Mouse (Mus musculus) thymus, adult 2 months (tissue): ENCODE results near the gene Plxdc2. TPM values are rescaled to one million over a fixed set of nuclear protein-coding genes. Genes with fewer than 3 reads are reported as not detected.
"Not testable (repeated sequence)": the region's sequence is repeated elsewhere in the genome, so short reads cannot be mapped to it uniquely, and the experiment has no call there.

Experiments
- DNase-seq: peaks from one replicate; pipeline ENCODE4 v3.0.0; 2021
- H3K27ac ChIP-seq: fragments of 200-500 bp; 2 replicates; pipeline ENCODE4 v1.5.1; 2012; ENCODE audit warnings: low read length, control low read depth; ENCODE audit not compliant: control insufficient read depth, insufficient read depth
- H3K27me3 ChIP-seq: fragments of 200-500 bp; 2 replicates; pipeline ENCODE4 v1.6.1; 2012; ENCODE audit warnings: mild to moderate bottlenecking, low read length, moderate library complexity, mixed read lengths; ENCODE audit not compliant: control insufficient read depth, insufficient read depth
- H3K36me3 ChIP-seq: fragments of 200-500 bp; 2 replicates; pipeline ENCODE4 v1.6.1; 2012; ENCODE audit warnings: mild to moderate bottlenecking, low read length, moderate library complexity; ENCODE audit not compliant: control insufficient read depth, insufficient read depth
- H3K4me1 ChIP-seq: fragments of 200-500 bp; replicated peaks from 2 replicates; pipeline ENCODE4 v1.6.1; 2012; ENCODE audit warnings: low read length; ENCODE audit not compliant: control insufficient read depth, insufficient read depth
- H3K4me3 ChIP-seq: fragments of 200-500 bp; 2 replicates; pipeline ENCODE4 v1.5.1; 2012; ENCODE audit warnings: mild to moderate bottlenecking, low read length, control low read depth, moderate library complexity; ENCODE audit not compliant: control insufficient read depth, insufficient read depth
- CTCF ChIP-seq: fragments of 200-500 bp; IDR thresholded peaks from 2 replicates; pipeline ENCODE4 v1.5.1; 2012; ENCODE audit warnings: mild to moderate bottlenecking, control low read depth, low read length, moderate library complexity, borderline replicate concordance; ENCODE audit not compliant: control insufficient read depth, poor library complexity, insufficient read depth; ENCODE audit errors: extremely low read depth
- POLR2A ChIP-seq: fragments of 200-500 bp; IDR thresholded peaks from 2 replicates; pipeline ENCODE4 v1.6.1; 2012; ENCODE audit warnings: mild to moderate bottlenecking, low read length, control low read depth, moderate library complexity; ENCODE audit not compliant: control insufficient read depth, poor library complexity, insufficient read depth; ENCODE audit errors: extremely low read depth
- WGBS: fragments of 180-500 bp; shearing (Covaris S2); methylation state at CpG from one replicate; pipeline ENCODE4 v1.1.7; 2018; 5-methylcytosine and 5-hydroxymethylcytosine counted together
- polyA plus RNA-seq: library from polyadenylated mRNA; depleted of rRNA; stranded (reverse); fragments of >200 nt; gene quantifications from 2 replicates; pipeline ENCODE4 v1.2.3, GENCODE M21; 2012

Gene Plxdc2
- polyA plus RNA-seq, 1 experiment = 14.0 TPM

DNA sequence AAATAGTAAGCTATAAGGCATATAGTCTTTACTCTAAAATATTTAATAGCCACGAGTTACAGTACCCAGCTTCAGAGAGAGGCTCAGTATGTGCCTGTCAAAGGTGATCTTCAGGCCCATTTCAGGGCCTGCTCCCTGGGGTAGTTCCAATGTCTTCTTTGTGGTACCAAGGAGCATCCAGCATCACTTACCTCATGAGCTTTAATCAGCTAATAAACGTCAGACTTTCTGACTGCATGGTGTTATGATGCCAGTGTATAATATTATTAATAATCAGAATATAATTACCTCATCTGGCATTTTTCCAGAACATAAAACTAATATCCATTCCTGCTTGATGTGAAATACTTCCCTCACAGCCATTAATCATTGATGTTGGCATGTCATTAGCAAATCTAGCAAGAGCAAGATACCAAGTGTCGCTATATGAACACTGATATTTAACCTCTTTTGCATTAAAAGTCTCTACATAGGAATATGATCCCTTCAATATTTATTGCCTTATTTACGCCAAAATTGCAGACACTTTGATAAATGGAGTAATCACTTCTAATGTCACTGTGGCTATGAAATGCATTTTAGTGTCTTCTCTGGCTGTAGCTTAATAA is 393.3 kb downstream of the Plxdc2 start:
- H3K4me3 ChIP-seq = no peak overlapping the region
- WGBS = 96% methylated on average over 4 of the region's 4 CpGs
- no peaks in the 10 kb centered on the region for H3K4me1 ChIP-seq

DNA sequence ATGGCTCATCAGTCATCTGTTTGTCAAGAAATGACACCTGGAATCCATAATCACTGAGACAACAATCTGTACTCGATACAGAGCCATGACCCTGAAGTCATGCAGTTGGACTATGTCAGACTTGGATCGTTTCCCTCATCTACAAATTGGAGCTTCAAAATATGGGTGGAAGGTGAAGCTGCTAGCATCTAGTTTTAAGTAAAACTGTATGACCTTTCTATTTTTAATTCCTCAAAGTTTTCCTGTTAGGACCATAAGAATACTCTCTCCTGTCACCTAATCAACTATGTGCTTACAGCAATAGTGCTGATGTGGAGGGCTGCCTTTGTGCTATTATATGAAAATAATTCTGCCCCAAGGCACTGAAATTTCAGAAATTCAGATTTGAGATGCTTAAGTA is 401.1 kb downstream of the Plxdc2 start:
- TF ChIP-seq POLR2A (no peak), CTCF (no peak)
- Histone ChIP-seq H3K4me3 (no peak overlapping the region), H3K4me1 (no peaks in the 10 kb centered on the region), H3K27ac (no peak overlapping the region), H3K27me3 (no peaks in the 10 kb centered on the region), H3K36me3 (no peaks in the 10 kb centered on the region)
- 94% methylated on average over 2 of the region's 2 CpGs for WGBS
- DNase-seq = no peak

More for the DNA sequence above, 393.3 kb downstream of the Plxdc2 start:
- no peak for DNase-seq
- TF ChIP-seq CTCF (no peak), POLR2A (no peak)
- peaks cover 8% of the 10 kb centered on the region for H3K36me3 ChIP-seq
- H3K27me3 ChIP-seq = no peaks in the 10 kb centered on the region
- H3K27ac ChIP-seq = no peak overlapping the region

DNA sequence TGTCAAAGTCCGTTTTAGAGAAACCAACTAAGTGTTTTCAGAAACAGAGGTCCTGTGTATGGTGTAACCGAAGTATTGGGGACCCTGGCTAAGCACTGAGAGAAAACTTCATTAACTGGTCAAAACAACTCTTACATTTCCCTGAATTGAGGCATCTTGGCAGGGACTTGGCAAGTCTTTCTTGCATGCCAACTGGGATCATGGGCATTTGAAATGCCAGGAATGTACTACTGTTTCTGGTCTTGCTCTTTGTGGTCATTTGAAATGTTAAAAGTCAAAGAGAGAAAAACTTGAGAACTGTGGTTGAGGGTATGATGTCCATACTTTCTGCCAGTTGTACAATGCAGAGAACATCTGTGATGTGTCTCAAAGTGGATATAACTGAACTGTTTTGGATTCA is 403.7 kb downstream of the Plxdc2 start:
- no peaks in the 10 kb centered on the region for H3K4me1 ChIP-seq
- TF ChIP-seq CTCF (no peak), POLR2A (no peak)
- no peaks in the 10 kb centered on the region for H3K36me3 ChIP-seq
- no peak overlapping the region for H3K27ac ChIP-seq
- DNase-seq = no peak
- no peaks in the 10 kb centered on the region for H3K27me3 ChIP-seq
- 93% methylated on average over 2 of the region's 2 CpGs for WGBS
- no peak overlapping the region for H3K4me3 ChIP-seq

DNA sequence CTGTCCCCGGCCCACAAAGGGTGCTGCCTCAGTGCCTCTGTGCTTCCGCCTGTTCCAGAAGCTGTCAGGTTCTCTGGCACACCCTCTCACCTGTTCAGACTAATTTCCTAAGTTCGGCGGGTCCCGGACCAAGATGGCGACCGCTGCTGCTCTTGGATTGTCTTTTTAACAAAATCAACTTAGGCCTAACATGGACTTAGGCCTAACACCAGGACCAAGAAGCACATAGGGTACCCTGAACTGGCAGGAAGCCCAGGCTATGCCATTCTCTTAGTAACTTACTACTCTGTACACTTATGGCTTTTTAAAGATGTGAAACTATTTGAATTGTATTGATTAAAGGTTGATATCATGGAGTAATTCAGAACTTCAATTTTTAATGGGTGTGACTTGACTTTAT is 413.0 kb downstream of the Plxdc2 start:
- WGBS = 94% methylated on average over 5 of the region's 7 CpGs
- H3K27ac ChIP-seq, H3K4me1 ChIP-seq, H3K36me3 ChIP-seq, H3K4me3 ChIP-seq, H3K27me3 ChIP-seq, DNase-seq: not testable (repeated sequence)

DNA sequence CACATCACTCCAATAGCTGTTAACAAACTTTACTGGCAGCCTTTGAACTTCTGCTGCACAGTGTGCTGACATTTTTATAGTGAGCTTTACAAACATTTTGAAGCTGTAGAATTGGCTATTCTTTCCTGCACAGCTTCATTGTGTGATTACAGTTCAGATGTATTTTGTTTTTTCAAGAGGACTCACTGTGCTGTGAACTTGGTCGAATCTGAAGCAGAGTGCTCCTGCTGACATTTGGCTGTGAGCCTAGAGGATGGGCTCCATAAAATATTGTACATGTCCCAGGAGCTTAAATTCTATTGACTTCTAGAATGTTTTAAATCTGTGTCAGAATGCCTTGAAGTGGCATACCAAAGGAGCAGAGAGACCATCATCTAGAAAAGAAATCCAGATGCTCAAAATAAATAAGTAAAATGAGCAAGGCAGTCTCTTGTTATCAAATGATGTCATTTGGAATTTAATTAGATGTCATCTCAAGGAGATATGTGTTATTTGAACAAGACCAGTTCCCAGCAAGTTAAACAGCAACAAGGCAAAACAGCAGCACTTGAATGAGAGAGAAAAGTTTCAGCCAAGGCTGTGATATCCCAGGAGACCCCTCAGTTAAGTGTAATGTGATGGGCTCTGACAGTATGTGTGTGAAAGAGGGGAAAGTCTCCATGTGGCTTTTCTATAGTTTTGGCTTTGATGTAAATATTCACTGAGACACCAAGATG is 417.5 kb downstream of the Plxdc2 start:
- Histone ChIP-seq H3K27me3 (no peaks in the 10 kb centered on the region), H3K36me3 (no peaks in the 10 kb centered on the region), H3K4me1 (no peaks in the 10 kb centered on the region), H3K27ac (no peak overlapping the region), H3K4me3 (no peak overlapping the region)
- TF ChIP-seq CTCF = no peak
- TF ChIP-seq POLR2A = no peak
- DNase-seq = no peak
- 73% methylated on average over 1 of the region's 1 CpGs for WGBS

DNA sequence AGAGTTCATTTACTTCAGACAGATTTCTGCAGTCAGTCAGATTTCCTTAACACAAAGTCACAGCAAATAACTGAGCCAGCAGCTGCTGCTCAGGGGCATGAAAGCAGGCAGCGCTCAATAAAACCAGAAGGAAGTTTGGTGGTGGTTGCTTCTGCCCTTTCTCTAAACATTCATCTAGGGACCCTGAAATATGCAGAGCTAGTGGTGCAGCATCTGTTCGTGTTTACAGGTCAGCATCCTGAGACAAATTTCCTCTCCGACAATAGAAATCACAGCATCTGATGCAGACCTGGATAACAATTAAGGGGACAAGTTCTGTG is 418.0 kb downstream of the Plxdc2 start:
- no peak overlapping the region for H3K27ac ChIP-seq
- WGBS = 74% methylated on average over 3 of the region's 3 CpGs
- TF ChIP-seq POLR2A (no peak), CTCF (no peak)
- no peak overlapping the region for H3K4me3 ChIP-seq
- H3K4me1 ChIP-seq = no peaks in the 10 kb centered on the region
- DNase-seq = no peak
- no peaks in the 10 kb centered on the region for H3K36me3 ChIP-seq
- no peaks in the 10 kb centered on the region for H3K27me3 ChIP-seq

DNA sequence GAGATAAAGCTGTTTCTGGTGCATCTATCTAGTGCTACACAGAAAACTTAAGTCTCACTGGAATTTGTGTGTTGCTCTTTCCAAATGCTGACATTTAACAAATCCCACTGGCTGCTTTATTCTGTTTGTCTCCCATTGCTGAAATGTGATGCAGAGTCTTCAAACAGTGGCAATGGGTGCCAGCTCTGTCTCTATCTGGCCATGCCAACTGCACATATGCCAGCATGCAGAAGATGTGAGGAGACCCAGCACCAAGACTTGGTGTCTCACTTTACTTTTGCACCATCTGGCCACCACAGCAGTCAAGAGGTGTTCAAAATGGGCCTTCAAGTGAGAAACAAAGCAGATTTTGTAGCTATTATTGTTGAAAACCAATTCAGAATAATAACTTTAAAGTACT is 439.2 kb downstream of the Plxdc2 start:
- H3K36me3 ChIP-seq = no peaks in the 10 kb centered on the region
- no peaks in the 10 kb centered on the region for H3K27me3 ChIP-seq
- no peaks in the 10 kb centered on the region for H3K4me1 ChIP-seq
- TF ChIP-seq CTCF (no peak), POLR2A (no peak)
- H3K27ac ChIP-seq = no peak overlapping the region
- no peak for DNase-seq
- no peak overlapping the region for H3K4me3 ChIP-seq
